Mouse (Mus musculus) stomach, embryonic 15.5 days (tissue): ENCODE data around the gene Mylk4. TPM values are rescaled to one million over a fixed set of nuclear protein-coding genes. Genes with fewer than 3 reads are reported as not detected.
A peak's percentile ranks its signal among the peaks of the same experiment; 100 is the strongest.

Source experiments
- ATAC-seq: fragments of 200-750 bp; cut with Nextera tagmentation; 2 replicates; pipeline ENCODE4 v1.8.0; 2017; ENCODE audit warnings: low read depth, moderate number of reproducible peaks, moderate TSS enrichment; ENCODE audit not compliant: insufficient read depth, low FRiP score
- H3K27ac ChIP-seq: fragments of 300-500 bp; sonication (generic); 2 replicates; pipeline ENCODE4 v1.5.1; 2015; ENCODE audit warnings: mild to moderate bottlenecking, inconsistent platforms
- H3K27me3 ChIP-seq: fragments of 300-500 bp; sonication (generic); replicated peaks from 2 replicates; pipeline ENCODE4 v1.6.1; 2015; ENCODE audit warnings: inconsistent platforms
- H3K36me3 ChIP-seq: fragments of 300-500 bp; sonication (generic); 2 replicates; pipeline ENCODE4 v1.6.1; 2015; ENCODE audit warnings: inconsistent platforms
- H3K4me1 ChIP-seq: fragments of 300-500 bp; sonication (generic); 2 replicates; pipeline ENCODE4 v1.6.1; 2015; ENCODE audit warnings: inconsistent platforms
- H3K4me2 ChIP-seq: fragments of 300-500 bp; sonication (generic); 2 replicates; pipeline ENCODE4 v1.6.1; 2015; ENCODE audit warnings: mild to moderate bottlenecking, inconsistent platforms
- H3K4me3 ChIP-seq: fragments of 300-500 bp; sonication (generic); replicated peaks from 2 replicates; pipeline ENCODE4 v1.5.1; 2015; ENCODE audit warnings: inconsistent platforms
- H3K9ac ChIP-seq: fragments of 300-500 bp; sonication (generic); 2 replicates; pipeline ENCODE4 v1.6.1; 2015; ENCODE audit warnings: inconsistent platforms
- H3K9me3 ChIP-seq: fragments of 300-500 bp; sonication (generic); 2 replicates; pipeline ENCODE4 v1.6.1; 2016; ENCODE audit warnings: inconsistent platforms
- WGBS: fragments of 180-500 bp; shearing (Covaris S2); methylation state at CpG from one replicate; pipeline ENCODE4 v1.1.7; 2015; 5-methylcytosine and 5-hydroxymethylcytosine counted together
- polyA plus RNA-seq: library from polyadenylated mRNA; unstranded; fragments of >200 nt; fragmentation: Nextera tagmentation; extraction: Ambion mirVana; gene quantifications from 2 replicates; pipeline ENCODE4 v1.2.1, GENCODE M21; 2015

The Mylk4 gene
- polyA plus RNA-seq, 1 experiment from 2014 or later = 0.24 TPM

DNA sequence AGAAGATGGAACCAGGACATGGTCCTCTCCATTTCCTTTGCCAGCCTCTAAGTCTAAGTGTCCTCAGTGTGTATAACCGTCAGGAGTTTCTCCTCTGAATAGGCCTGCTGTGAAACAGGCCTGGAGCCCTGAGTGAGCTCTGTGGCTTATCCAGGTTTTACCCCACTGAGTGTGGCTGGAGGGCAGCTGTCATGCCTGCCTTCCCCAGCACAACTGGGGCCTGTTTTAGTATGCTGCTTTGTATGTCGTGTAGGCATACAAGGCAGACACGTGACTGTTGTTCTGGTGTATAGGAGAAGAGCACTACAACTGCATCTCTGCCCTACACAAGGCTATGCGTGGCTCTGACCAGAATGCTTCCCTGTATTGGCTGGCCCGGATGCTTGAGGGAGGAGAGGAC, 36.2 kb upstream of the Mylk4 start:
- no peak overlapping the region for H3K27ac ChIP-seq
- no peaks in the 10 kb centered on the region for H3K27me3 ChIP-seq
- H3K9me3 ChIP-seq = no peaks in the 10 kb centered on the region
- H3K36me3 ChIP-seq = peaks cover 12% of the 10 kb centered on the region
- no peak for ATAC-seq
- H3K4me1 ChIP-seq = no peaks in the 10 kb centered on the region
- H3K4me3 ChIP-seq = no peak overlapping the region
- WGBS = 86% methylated on average over 5 of the region's 5 CpGs
- no peak overlapping the region for H3K4me2 ChIP-seq
- no peak overlapping the region for H3K9ac ChIP-seq

DNA sequence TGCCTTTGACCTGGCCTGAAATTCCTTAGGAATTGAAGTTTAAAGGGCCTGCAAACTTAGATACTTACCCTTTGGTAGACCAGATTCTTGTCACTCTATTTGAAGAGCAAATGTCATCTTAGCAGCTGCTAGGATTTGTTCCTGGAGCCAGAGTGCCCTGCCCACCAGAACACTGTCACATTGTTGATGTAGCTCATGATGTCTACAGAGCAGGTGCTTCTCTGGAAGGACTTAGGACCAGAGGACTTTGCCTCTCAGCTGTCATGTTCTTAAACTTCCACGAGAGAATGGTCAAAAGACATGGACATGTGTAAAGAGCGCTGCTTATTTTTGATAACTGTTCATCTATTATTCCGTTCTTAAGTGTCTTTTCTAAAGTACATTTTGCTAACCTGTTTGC, 35.5 kb upstream of the Mylk4 start:
- no peaks in the 10 kb centered on the region for H3K9me3 ChIP-seq
- no peak for ATAC-seq
- 92% methylated on average over 3 of the region's 3 CpGs for WGBS
- no peaks in the 10 kb centered on the region for H3K4me1 ChIP-seq
- peaks cover 12% of the 10 kb centered on the region for H3K36me3 ChIP-seq
- H3K9ac ChIP-seq = no peak overlapping the region
- no peak overlapping the region for H3K27ac ChIP-seq
- no peaks in the 10 kb centered on the region for H3K27me3 ChIP-seq
- H3K4me3 ChIP-seq = no peak overlapping the region
- no peak overlapping the region for H3K4me2 ChIP-seq

DNA sequence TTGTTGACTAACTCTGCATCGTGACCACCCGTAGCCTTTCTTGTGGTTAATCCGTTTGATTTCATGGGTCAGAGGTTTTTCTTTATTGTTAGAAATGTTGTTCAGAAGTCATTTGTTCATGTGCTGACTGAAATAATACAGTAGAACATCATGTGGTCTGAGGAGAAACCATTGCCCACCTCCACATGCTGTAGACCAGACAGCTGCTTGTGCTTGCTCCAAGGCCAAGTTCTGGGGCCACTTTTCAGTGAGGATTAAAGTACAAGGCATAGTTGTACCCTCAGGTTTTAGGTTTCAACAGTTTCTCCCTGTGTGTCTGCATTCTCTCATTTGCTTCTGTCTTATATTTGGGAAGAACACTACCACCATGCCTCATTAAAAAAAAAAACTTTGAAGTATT, 23.9 kb upstream of the Mylk4 start:
- Histone ChIP-seq H3K4me2 (no peak overlapping the region), H3K27ac (no peak overlapping the region), H3K36me3 (peaks cover 15% of the 10 kb centered on the region; the same call in 1 of the 2 replicates), H3K9ac (no peak overlapping the region), H3K27me3 (no peaks in the 10 kb centered on the region), H3K9me3 (no peaks in the 10 kb centered on the region), H3K4me3 (no peak overlapping the region), H3K4me1 (peaks cover 15% of the 10 kb centered on the region)
- 90% methylated on average over 3 of the region's 3 CpGs for WGBS
- ATAC-seq = no peak

DNA sequence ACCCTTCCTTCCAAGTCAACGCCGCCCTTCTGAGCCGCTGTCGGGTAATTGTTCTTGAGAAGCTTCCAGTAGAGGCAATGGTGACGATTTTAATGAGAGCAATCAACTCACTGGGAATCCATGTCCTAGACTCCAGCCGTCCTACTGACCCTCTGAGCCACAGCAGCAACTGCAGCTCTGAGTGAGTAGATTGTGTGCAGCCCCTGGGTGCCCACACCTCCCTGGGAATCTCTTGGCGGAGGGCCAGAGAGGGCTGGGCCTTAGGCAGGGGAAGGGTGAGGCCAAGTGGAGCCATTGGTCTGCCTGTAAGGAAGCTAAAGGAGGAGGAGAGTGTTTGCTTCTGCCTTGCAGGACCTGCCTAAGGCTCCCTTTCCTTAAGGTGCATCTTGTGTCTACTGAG, 23.1 kb upstream of the Mylk4 start:
- H3K27me3 ChIP-seq = no peaks in the 10 kb centered on the region
- WGBS = 89% methylated on average over 7 of the region's 7 CpGs
- peaks cover 15% of the 10 kb centered on the region; the same call in 1 of the 2 replicates for H3K36me3 ChIP-seq

DNA sequence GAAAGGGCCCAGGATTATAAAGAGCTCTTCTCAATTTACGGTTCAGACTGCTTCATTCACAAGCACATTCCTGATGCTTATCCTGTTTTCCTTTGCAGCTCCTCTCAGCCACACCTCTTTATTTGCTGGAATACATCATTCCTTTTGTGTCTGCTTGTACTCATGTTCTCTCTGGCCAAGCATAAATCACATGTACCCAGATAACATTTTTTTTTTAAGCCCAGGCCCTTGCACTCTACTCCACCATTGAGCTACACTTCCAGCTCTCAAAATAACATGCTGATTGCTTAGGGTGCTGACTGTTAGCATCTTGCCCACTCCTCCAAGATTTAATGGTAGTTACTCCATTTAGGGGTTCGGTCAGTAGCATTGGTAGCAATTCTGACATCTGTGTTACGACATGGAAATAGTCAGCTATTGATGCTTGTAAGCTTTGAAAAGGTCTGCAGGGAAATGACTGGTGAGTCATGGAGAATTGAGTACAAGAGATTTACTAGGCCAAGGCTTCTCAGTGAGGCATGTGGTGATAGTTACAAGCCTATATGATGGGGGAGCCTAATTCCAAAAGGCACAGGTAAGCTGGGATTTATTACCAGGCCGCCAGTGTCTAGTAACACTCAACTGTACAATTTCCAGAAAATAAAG, 20.1 kb upstream of the Mylk4 start:
- Histone ChIP-seq H3K9ac (no peak overlapping the region), H3K27me3 (no peaks in the 10 kb centered on the region), H3K4me1 (peaks cover 15% of the 10 kb centered on the region), H3K27ac (no peak overlapping the region), H3K4me3 (peak overlapping the region; percentile 91), H3K36me3 (peaks cover 11% of the 10 kb centered on the region; the same call in 1 of the 2 replicates), H3K9me3 (no peaks in the 10 kb centered on the region), H3K4me2 (peak overlapping the region; percentile 92)
- no peak for ATAC-seq
- 71% methylated on average over 4 of the region's 4 CpGs for WGBS

More for the DNA sequence above, 23.1 kb upstream of the Mylk4 start:
- Histone ChIP-seq H3K4me1 (peaks cover 15% of the 10 kb centered on the region), H3K27ac (no peak overlapping the region), H3K9ac (no peak overlapping the region), H3K9me3 (no peaks in the 10 kb centered on the region), H3K4me2 (no peak overlapping the region), H3K4me3 (no peak overlapping the region)
- ATAC-seq = no peak

DNA sequence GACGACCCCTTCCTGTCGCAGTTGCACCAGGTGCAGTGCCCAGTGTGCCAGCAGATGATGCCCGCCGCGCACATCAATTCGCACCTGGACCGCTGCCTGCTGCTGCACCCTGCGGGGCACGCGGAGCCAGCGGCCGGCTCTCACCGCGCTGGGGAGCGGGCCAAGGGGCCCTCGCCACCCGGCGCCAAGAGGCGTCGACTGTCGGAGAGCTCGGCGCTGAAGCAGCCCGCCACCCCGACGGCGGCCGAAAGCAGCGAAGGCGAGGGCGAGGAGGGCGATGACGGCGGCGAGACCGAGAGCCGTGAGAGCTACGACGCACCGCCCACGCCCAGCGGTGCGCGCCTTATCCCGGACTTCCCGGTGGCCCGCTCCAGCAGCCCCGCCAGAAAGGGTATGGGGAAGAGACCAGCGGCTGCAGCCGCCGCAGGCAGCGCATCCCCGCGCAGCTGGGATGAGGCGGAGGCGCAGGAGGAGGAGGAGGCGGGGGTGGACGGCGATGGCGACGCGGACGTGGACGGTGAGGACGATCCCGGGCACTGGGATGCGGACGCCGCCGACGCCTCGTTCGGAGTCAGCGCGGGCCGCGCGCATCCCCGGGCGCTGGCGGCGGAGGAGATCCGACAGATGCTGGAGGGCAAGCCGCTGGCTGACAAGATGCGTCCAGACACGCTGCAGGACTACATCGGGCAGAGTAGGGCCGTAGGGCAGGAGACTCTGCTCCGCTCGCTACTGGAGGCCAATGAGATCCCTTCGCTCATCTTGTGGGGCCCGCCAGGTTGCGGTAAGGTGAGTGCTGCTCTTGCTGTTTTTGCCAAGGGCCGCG, 18.7 kb upstream of the Mylk4 start, which contains the start of gene D930007J09Rik:
Gene D930007J09Rik, minus strand, starts transcription at position 591 of the 823 bp plus-strand sequence.
- H3K9me3 ChIP-seq = no peaks in the 10 kb centered on the region
- H3K9ac ChIP-seq = peak within 1 kb of the TSS; percentile 75
- peaks cover 15% of the 10 kb centered on the region for H3K4me1 ChIP-seq
- peaks cover 4% of the 10 kb centered on the region; the same call in 1 of the 2 replicates for H3K36me3 ChIP-seq
- WGBS = under 1% methylated on average over 94 of the region's 95 CpGs
- ATAC-seq = peak; percentile 8
- H3K4me3 ChIP-seq = peak within 1 kb of the TSS; percentile 91
- H3K27ac ChIP-seq = peak within 1 kb of the TSS; percentile 74
- H3K4me2 ChIP-seq = peak within 1 kb of the TSS; percentile 92
- no peaks in the 10 kb centered on the region for H3K27me3 ChIP-seq

DNA sequence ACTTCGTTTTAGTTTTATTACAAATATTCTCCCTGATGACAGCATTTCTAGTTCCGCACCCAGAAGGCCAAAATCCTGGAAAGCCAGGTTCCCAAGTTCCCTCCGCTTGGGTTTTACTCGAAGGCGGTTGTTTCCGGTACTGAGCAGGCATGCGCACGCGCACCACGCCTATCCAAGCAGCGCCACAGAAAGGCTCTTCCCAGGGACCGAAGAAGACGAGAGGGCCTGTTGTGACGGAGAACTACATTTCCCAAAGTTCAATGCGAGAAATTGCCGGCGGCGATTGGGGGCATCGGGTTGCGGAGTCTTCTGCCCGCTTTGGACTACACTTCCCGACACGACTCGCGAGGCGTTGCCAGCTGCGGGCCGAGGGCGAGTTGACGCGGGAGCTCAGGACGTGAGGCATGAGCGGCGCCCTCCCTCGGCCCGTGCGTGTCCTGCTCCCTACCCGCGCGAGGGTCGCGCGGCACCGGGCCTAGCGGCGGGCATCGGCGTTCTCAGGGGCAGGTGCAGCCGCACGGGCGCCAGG, 18.0 kb upstream of the Mylk4 start, which contains the start of gene Wrnip1:
Gene Wrnip1, plus strand, starts transcription at position 346 of the 529 bp plus-strand sequence.
- no peaks in the 10 kb centered on the region for H3K9me3 ChIP-seq
- peak; percentile 97 for ATAC-seq
- H3K4me2 ChIP-seq = peak within 1 kb of the TSS; percentile 92
- peaks cover 2% of the 10 kb centered on the region; the same call in 1 of the 2 replicates for H3K36me3 ChIP-seq
- H3K4me3 ChIP-seq = peak within 1 kb of the TSS; percentile 91
- peak within 1 kb of the TSS; percentile 75 for H3K9ac ChIP-seq
- under 1% methylated on average over 50 of the region's 51 CpGs for WGBS
- H3K4me1 ChIP-seq = peaks cover 12% of the 10 kb centered on the region
- no peaks in the 10 kb centered on the region for H3K27me3 ChIP-seq
- peak within 1 kb of the TSS; percentile 74 for H3K27ac ChIP-seq

DNA sequence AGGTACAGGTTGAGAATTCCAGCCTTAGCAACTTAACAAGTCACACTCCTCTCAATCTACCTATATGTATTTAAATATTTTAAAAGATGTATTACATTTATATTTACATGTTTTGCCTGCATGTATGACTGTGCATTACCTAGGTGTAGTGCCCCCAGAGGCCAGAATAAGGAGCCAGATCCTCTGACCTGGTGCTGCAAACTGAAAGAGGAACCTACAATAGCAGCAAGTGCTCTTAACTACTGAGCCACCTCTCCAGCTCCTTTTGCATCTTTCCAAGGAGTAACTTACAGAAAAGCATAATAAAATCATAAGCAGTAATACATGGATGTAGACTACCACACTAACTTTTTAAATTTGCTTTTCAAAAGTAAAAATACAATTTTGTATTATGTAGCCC, 17.1 kb upstream of the Mylk4 start:
- Histone ChIP-seq H3K4me2 (peak overlapping the region; percentile 67), H3K36me3 (no peaks in the 10 kb centered on the region), H3K27me3 (no peaks in the 10 kb centered on the region), H3K27ac (0 out of 2 replicates have a peak overlapping the region, but pooled peaks have one; percentile 53), H3K9ac (no peak overlapping the region), H3K4me1 (peaks cover 12% of the 10 kb centered on the region), H3K4me3 (no peak overlapping the region; the same call in 1 of the 2 replicates), H3K9me3 (no peaks in the 10 kb centered on the region)
- ATAC-seq = no peak

DNA sequence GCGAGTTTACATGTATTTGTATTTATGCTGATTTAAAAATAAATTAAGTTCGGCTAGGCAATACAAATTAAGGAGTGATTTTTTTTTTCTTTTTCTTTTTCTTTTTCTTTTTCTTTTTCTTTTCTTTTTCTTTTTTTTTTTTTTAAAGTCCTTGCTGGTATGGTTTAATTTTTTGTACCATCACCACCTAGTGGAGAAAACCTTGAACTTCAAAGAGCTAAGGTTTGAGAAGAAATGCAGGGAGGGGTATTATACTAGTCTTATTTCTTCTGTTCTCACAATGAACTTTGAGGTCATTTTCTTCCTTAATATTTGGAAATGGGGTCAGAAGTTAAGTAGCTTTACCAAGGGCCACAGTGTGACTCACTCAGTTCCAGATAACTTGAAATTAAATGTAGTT, 15.4 kb upstream of the Mylk4 start:
- H3K36me3 ChIP-seq = no peaks in the 10 kb centered on the region
- ATAC-seq = no peak
- no peaks in the 10 kb centered on the region for H3K9me3 ChIP-seq
- H3K4me3 ChIP-seq = no peak overlapping the region
- 62% methylated on average over 2 of the region's 2 CpGs for WGBS
- H3K4me1 ChIP-seq = peaks cover 12% of the 10 kb centered on the region
- no peaks in the 10 kb centered on the region for H3K27me3 ChIP-seq
- no peak overlapping the region for H3K27ac ChIP-seq
- H3K4me2 ChIP-seq = no peak overlapping the region
- H3K9ac ChIP-seq = no peak overlapping the region

DNA sequence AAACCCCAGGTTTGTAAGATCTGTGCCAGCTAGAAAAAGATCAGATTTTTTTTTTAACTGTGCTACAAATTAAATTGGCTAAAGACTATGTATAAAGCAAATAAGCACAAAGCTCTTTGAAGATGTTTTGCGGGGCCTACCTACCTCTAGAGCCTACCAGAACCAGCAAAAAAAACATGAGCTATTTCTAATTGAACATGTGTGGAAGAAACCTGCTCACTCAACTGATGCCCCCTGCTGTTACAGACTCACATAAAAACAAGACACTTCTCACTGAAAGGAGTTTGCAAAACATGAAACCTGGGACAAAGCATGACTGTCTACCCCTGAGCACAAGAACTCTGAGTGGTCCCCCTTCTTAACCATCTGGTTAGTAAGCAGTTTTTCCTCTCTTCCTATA, 13.3 kb upstream of the Mylk4 start:
- Histone ChIP-seq H3K9ac (no peak overlapping the region), H3K27me3 (no peaks in the 10 kb centered on the region), H3K36me3 (no peaks in the 10 kb centered on the region), H3K27ac (no peak overlapping the region), H3K4me1 (no peaks in the 10 kb centered on the region), H3K4me2 (no peak overlapping the region), H3K9me3 (no peaks in the 10 kb centered on the region), H3K4me3 (no peak overlapping the region)
- 80% methylated on average over 1 of the region's 1 CpGs for WGBS
- no peak for ATAC-seq

DNA sequence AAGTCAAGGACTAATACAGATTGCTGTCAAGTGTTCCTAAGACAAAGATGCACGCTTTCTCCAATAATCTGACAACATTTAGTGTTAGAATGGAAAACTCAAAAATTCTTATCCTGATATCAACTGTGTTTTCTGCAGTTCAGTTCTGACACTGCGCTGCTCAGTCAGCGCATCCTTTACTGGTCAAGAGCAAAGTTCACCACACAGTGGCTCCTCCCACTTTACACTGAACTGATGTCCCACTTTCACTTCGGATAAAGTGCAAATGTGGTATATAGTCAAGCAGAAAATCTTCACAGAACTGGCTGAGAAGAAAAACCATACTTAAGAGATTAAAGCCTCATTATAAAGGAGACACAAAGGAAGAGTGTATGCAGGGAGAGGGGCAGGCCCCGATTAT, 11.4 kb upstream of the Mylk4 start:
- Histone ChIP-seq H3K9ac (no peak overlapping the region), H3K36me3 (no peaks in the 10 kb centered on the region), H3K27ac (no peak overlapping the region), H3K27me3 (no peaks in the 10 kb centered on the region), H3K4me3 (no peak overlapping the region), H3K4me2 (no peak overlapping the region), H3K4me1 (no peaks in the 10 kb centered on the region), H3K9me3 (no peaks in the 10 kb centered on the region)
- no peak for ATAC-seq
- WGBS = 86% methylated on average over 5 of the region's 5 CpGs

DNA sequence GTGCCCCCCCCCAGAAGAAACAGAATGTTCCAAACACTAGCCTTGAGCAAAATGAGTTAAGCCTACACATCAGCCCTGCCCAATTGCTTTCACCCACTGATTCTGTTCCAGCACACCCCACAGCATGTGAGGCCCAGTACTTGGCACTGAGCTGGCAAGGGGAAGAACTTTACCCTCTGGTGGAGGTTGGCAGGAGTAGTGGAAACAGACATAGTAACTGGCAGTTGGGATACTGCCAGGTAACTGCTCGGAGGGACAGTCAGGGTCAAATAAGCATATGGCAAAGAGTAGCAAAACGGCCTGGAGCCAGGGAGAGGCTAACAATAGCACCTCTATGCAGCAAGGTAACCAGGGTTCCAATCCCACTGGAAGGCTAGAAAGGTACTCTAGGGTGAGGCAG, 10.9 kb upstream of the Mylk4 start:
- no peaks in the 10 kb centered on the region for H3K27me3 ChIP-seq
- WGBS = 56% methylated on average over 2 of the region's 2 CpGs
- no peak overlapping the region for H3K9ac ChIP-seq
- no peaks in the 10 kb centered on the region for H3K36me3 ChIP-seq
- H3K4me2 ChIP-seq = no peak overlapping the region
- no peak overlapping the region for H3K4me3 ChIP-seq
- H3K4me1 ChIP-seq = no peaks in the 10 kb centered on the region
- no peaks in the 10 kb centered on the region for H3K9me3 ChIP-seq
- no peak for ATAC-seq
- H3K27ac ChIP-seq = no peak overlapping the region
